Mouse (Mus musculus): ENCODE data around the gene Gzmg.

DNA sequence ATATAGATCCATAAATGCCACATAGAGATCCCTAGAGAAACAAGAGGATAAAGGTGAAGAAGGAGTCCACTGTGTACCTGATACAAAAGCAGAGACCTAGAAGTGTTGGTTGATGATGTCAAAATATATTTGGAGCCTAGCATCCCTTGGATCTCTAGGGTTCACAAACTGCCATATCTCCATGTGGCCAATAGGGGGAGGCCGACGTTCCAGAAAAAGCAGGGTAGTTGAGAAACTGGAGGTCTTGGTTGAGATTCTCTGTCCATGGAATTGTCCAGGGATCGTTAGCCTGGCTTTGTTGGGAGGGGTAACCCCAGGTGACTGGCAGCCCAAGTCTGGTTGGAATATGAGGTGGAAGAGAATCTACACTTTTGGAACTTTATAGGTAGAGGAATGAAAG lies 31.0 kb downstream of the Gzmg start:
- TF ChIP-seq CTCF (IDR thresholded peaks at IDR 0.05 in 2 of 3, conservative IDR thresholded peaks at IDR 0.05 in 1 of 3; ENCODE audit: control insufficient read depth in 1 of 3, insufficient read depth in 1 of 3, low read depth in 2 of 3, low read length in 3 of 3, poor library complexity in 1 of 3, severe bottlenecking in 1 of 3) (peak; percentile 32 to 69 (median 47)), POLR2A (IDR thresholded peaks at IDR 0.05; ENCODE audit: control insufficient read depth in 1 of 2, insufficient read depth in 1 of 2, low read depth in 1 of 2, low read length in 2 of 2, poor library complexity in 1 of 2) (no peak), MAFK (IDR thresholded peaks at IDR 0.05; ENCODE audit: borderline replicate concordance, low read depth, low read length) (no peak), SMC3 (IDR thresholded peaks at IDR 0.05; ENCODE audit: low read depth, low read length) (peak; percentile 9; the same call in 1 of the 2 replicates)

All from MEL (cell line).